Mouse (Mus musculus): ENCODE measurements around the gene Erlin1.

Gene Erlin1

DNA sequence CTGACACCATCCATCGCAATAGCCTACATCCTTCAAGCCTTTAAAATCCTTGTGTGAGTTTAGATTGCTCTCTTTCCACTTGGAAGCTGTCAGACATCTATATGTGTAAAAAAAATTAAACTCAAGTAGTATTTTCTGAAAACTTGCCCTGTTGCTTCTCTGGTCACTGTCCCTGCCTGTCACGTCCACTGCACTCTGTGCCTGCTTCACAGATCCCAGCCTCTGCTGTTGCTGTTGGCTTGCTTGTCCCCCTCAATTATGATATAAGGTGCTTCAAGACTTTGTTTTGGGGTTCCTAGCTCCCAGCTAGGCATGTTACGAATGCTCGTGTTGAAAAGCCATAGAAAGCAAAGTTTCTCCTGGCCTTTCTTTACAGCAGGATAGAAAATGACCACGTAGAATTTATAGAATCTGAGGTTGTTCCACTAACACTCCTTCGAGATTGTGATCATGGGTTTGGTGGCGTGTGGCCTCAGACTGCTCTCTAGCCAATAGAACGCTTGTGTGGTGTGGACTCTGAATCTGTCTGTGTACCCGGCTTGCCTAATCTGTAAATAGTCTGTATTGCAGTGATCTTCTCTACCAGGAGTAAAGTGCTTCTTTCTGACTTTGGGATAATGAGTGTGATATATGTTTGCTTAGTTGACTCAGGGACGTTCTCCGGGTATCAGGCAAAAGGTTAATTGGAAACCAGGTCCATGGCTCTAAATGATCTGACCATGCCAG lies 70.6 kb downstream of the Erlin1 start:
- no peak for DNase-seq (ENCODE audit: low read depth, low spot score)

DNA sequence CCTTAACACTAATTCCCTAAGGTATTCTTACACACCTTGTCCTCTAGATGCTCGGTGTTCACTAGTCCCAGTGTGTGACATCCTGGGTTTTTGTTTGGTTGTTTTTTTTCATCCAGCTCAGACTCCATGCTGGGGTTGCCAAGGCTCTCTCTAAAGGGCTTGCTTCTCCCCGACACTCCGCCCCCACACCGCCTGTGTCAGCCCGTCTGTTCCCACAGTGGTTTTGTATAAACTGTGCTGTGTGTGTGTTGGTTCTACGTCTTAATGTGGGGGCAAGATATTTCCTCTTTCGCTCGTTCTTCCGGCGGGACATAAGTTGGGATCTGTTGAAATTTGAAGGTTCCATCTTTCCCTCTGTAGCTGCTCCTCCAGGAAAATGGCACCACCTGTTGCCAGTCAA lies 71.5 kb downstream of the Erlin1 start:
- DNase-seq (ENCODE audit: low read depth, low spot score): no peak

DNA sequence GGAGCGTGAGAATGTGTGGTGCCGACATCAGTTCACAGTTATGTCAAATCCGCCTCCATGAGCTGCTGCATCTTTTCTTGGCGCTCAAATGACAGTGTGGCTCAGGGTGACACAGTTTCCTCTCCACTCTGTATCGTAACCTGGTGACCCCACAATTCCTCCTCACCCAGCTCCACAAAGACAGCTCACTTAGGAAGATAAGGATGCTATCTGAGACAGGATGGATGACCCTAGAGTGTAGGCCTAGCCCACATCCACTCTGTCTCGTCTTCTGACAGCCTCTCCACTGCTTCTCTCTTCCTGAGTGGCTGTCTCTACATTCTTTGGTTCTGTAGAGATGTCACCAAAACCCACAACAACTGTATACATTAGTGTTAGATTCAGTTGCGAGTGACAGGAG lies 74.2 kb downstream of the Erlin1 start:
- DNase-seq (ENCODE audit: low read depth, low spot score): no peak

DNA sequence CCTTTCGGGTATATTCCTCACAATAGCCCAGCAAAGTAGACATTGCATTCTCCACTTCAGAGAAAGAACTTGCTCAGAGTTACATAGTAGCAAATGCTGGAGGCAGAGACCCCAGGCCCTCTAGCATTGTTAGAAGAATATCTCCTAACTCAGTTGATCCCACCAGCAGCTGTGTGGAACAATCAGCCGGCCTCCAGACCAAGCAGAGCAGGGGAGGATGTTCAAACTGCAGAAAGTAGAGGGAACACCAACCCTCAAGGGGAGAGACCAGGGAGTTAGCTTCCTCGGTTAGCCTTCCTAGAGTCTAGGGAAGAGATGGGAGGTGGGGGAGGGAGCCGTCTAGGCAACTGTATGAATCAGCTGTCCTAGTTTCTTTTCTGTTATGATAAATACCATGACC lies 77.1 kb downstream of the Erlin1 start:
- no peak for DNase-seq (ENCODE audit: low read depth, low spot score)

DNA sequence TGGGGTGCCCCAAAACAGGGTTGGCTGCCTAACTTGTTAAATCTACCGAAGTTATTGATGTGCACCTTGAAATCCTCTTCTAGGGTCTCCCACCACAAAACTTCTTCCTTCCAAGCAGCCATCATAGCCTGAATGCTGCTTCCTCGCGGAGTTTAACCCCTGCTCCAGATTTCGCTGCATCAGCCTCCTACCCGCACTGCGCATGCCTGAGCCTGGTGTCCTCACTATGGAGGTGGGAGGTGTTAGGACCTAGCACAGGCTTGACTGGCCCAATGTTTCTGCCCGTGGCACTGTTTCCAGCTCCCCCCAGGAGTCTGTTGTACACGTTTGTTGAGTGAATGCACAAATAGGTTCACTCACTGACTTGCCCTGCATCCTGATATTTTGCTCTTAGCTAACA lies 79.2 kb downstream of the Erlin1 start:
- DNase-seq (ENCODE audit: low read depth, low spot score): no peak

DNA sequence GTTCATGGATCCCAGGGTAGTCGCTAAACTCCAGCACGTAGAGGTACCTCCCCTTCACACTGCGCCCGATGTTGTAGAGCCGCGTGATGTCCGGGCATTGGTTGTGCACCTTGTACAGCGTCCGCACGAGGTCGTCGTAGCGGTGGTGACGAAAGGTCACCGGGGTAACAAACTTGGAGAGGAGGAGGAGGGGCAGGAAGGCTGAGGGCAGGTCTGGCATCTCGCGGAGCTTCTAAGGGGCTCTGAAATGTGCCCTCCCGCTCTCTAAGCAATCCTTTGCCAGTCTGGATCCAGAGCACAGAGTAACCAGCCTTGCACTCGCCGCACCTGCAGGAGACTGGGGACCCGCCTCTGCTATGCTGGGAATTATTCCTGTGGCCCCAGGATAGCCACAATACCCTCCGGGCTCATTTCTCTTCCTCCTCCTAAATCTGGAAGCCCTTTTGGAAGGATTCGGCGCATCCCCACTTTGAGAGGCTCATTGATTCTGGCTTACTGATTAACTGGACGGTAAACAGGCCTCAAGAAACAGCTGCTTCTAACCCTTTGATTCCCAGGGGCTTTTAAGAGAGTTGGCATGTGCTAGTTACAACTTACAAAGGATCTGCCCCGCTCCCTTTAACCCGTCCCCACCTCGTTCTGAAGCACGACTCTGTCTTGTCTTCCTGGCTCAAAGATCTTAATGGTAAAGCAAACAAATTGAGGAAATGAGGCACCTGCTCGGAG lies 83.4 kb downstream of the Erlin1 start, which contains the start of gene Cpn1:
TSS of gene Cpn1 (minus strand) at position 488 of the 726 bp plus-strand sequence.
- DNase-seq (ENCODE audit: low read depth, low spot score): no peak

Data from retina, postnatal 7 days (tissue).